Mouse (Mus musculus): ENCODE measurements around the gene Man1a2. TPM values are rescaled to one million over a fixed set of nuclear protein-coding genes. Genes with fewer than 3 reads are reported as not detected.

Man1a2 gene
- total RNA-seq, 2 experiments from 2014 or later = 52.8 to 53.8 TPM

DNA sequence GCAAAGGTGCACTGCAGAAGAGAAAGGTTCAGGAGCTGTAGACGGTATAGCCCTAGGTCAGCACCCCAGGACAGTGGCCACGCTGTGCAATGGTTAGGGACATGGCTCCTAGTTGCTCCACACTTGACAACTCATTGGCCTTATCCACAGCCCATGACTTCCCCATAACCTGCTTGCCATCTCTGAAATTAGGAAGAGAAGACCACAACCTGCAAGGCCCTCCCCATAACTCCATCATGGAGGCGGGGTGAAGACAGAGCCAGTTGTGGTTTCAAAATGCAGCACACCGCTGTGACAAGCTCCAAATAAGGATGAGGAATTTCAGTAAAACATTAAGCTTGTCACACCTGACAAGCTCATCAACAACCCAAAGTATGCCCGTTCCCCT is 169.6 kb downstream of the Man1a2 start:
- intact Hi-C loops (cut with DNase I) = no loop called here
- DNase-seq (ENCODE audit: low spot score) = no peak

DNA sequence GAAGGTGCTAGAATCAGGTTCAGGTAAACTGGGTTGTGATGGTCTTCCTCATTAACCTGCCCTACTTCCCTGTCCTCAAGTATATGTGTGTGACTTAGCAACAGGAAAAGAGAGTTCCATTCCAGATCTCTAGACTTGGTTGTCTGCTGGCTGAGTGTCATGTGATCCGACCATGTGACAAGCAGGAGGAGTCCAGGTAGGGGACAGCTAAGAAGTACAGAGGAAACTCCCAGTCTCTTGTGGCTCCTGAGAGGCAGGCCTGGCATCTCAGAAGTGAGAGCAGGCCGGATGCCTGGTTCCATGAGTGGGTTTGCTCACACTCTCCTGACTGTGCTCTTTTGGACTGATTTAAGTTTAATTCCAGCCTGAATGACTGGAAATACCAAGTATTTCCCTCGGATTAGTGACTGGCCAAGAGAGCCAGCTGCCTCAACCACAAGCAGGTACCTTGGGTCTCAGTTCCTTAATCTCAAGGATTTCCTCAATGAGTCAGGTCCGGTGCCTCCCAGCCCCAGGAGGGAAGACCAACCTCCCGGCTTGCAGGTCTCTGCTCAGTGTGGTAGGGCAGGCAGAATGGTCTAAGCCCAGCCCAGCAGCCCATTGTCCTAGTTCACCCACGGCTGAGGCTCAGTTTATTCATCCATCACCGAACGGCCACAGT is 170.1 kb downstream of the Man1a2 start:
- intact Hi-C loops (cut with DNase I) = no loop called here
- no peak for DNase-seq (ENCODE audit: low spot score)

Other genes with a start within 250 kb of the Man1a2 start
- 10 to 100 TPM; 28.5 to 62.1 TPM for gene Tent5c, start 196.2 kb downstream of the Man1a2 start, total RNA-seq (2021)
- gene Vtcn1, start 140.0 kb upstream of the Man1a2 start, total RNA-seq (2021) = under 1 TPM; 0.52 to 0.53 TPM
- 10 to 100 TPM in 1 of 2 experiments, 1 to 10 TPM in 1; 9.7 to 10.2 TPM for gene Trim45, start 236.7 kb upstream of the Man1a2 start, total RNA-seq (2021)

All from heart, postnatal 25 days (tissue).